Mouse (Mus musculus) cerebellum, adult 2 months (tissue): ENCODE data around the gene Bysl. TPM values are rescaled to one million over a fixed set of nuclear protein-coding genes. Genes with fewer than 3 reads are reported as not detected.

Source experiments
- DNase-seq, 2 experiments: peaks; one replicate each; pipeline ENCODE4 v3.0.0; 2021
- H3K27ac ChIP-seq: fragments of 200-500 bp; 2 replicates; pipeline ENCODE4 v1.5.1; 2012; ENCODE audit warnings: low read length, control low read depth, inconsistent platforms; ENCODE audit not compliant: insufficient read depth
- H3K27me3 ChIP-seq: fragments of 200-500 bp; 2 replicates; pipeline ENCODE4 v1.6.1; 2012; ENCODE audit warnings: inconsistent platforms, mild to moderate bottlenecking, low read length, moderate library complexity; ENCODE audit not compliant: control insufficient read depth, insufficient read depth
- H3K4me1 ChIP-seq: fragments of 200-500 bp; 2 replicates; pipeline ENCODE4 v1.6.1; 2011; ENCODE audit warnings: low read length; ENCODE audit not compliant: control insufficient read depth, insufficient read depth
- H3K4me3 ChIP-seq: fragments of 200-500 bp; replicated peaks from 2 replicates; pipeline ENCODE3; 2011; ENCODE audit warnings: mild to moderate bottlenecking, low read depth, low read length, control low read depth; ENCODE audit not compliant: insufficient read depth
- CTCF ChIP-seq: fragments of 200-500 bp; IDR thresholded peaks from 2 replicates; pipeline ENCODE4 v1.5.1; 2011; ENCODE audit warnings: low read depth, mild to moderate bottlenecking, control low read depth, low read length, moderate library complexity, borderline replicate concordance; ENCODE audit not compliant: insufficient read depth
- POLR2A ChIP-seq: fragments of 200-500 bp; IDR thresholded peaks from 2 replicates; pipeline ENCODE4 v1.6.1; 2011; ENCODE audit warnings: low read length, control low read depth, borderline replicate concordance; ENCODE audit not compliant: insufficient read depth
- WGBS: fragments of 180-500 bp; shearing (Covaris S2); methylation state at CpG from one replicate; pipeline ENCODE4 v1.1.7; 2018; 5-methylcytosine and 5-hydroxymethylcytosine counted together
- polyA plus RNA-seq: library from polyadenylated mRNA; depleted of rRNA; stranded (reverse); fragments of >200 nt; gene quantifications from 2 replicates; pipeline ENCODE4 v1.2.3, GENCODE M21; 2012

Gene Bysl
- polyA plus RNA-seq, 1 experiment, result 14.9 TPM

GRCm38 (mm10) chr17:47593854-47594182 lies 17.5 kb downstream of the Bysl start:
- no peak for DNase-seq
- TF ChIP-seq CTCF, result no peak
- H3K27me3 ChIP-seq, result no peaks in the 10 kb centered on the region
- WGBS, result under 1% methylated on average over 13 of the region's 13 CpGs
- H3K4me3 ChIP-seq, result peak overlapping the region; percentile 90
- peaks cover 12% of the 10 kb centered on the region for H3K4me1 ChIP-seq
- H3K27ac ChIP-seq, result no peak overlapping the region

GRCm38 (mm10) chr17:47593215-47593853 lies 18.0 kb downstream of the Bysl start:
- TF ChIP-seq CTCF (no peak), POLR2A (peak; percentile 55)
- Histone ChIP-seq H3K27ac (0 out of 2 replicates have a peak overlapping the region, but pooled peaks have one; percentile 39), H3K27me3 (no peaks in the 10 kb centered on the region), H3K4me3 (peak overlapping the region; percentile 90), H3K4me1 (peaks cover 12% of the 10 kb centered on the region)
- under 1% methylated on average over 61 of the region's 63 CpGs for WGBS
- peak; percentile 92 for DNase-seq

GRCm38 (mm10) chr17:47591073-47591472 lies 20.2 kb downstream of the Bysl start:
- 92% methylated on average over 3 of the region's 3 CpGs for WGBS
- Histone ChIP-seq H3K4me1 (peaks cover 5% of the 10 kb centered on the region; the same call in 1 of the 2 replicates), H3K27ac (no peak overlapping the region), H3K4me3 (no peak overlapping the region), H3K27me3 (no peaks in the 10 kb centered on the region)
- TF ChIP-seq POLR2A (no peak), CTCF (no peak)
- DNase-seq, result no peak

- Histone ChIP-seq H3K27ac (no peak overlapping the region), H3K4me1 (no peaks in the 10 kb centered on the region), H3K4me3 (no peak overlapping the region), H3K27me3 (no peaks in the 10 kb centered on the region)
- TF ChIP-seq CTCF (no peak), POLR2A (no peak)
- 83% methylated on average over 8 of the region's 8 CpGs for WGBS
- no peak for DNase-seq
These were observed 22.8 kb downstream of the Bysl start for GRCm38 (mm10) chr17:47588517-47588916.

- 87% methylated on average over 4 of the region's 4 CpGs for WGBS
- Histone ChIP-seq H3K27me3 (no peaks in the 10 kb centered on the region), H3K4me3 (no peak overlapping the region), H3K4me1 (no peaks in the 10 kb centered on the region), H3K27ac (no peak overlapping the region)
- TF ChIP-seq POLR2A, result no peak
- no peak for TF ChIP-seq CTCF
- DNase-seq, result no peak
These were observed 30.3 kb downstream of the Bysl start for GRCm38 (mm10) chr17:47580962-47581361.

GRCm38 (mm10) chr17:47578655-47579054 lies 32.6 kb downstream of the Bysl start:
- Histone ChIP-seq H3K4me1 (no peaks in the 10 kb centered on the region), H3K27me3 (no peaks in the 10 kb centered on the region), H3K27ac (no peak overlapping the region), H3K4me3 (no peak overlapping the region)
- 89% methylated on average over 6 of the region's 6 CpGs for WGBS
- DNase-seq, result no peak
- TF ChIP-seq POLR2A, result no peak
- no peak for TF ChIP-seq CTCF

- Histone ChIP-seq H3K27me3 (no peaks in the 10 kb centered on the region), H3K4me3 (no peak overlapping the region), H3K4me1 (no peaks in the 10 kb centered on the region), H3K27ac (no peak overlapping the region)
- 54% methylated on average over 11 of the region's 11 CpGs for WGBS
- TF ChIP-seq POLR2A (no peak), CTCF (no peak)
- DNase-seq, result no peak
These were observed 36.5 kb downstream of the Bysl start for GRCm38 (mm10) chr17:47574830-47575229.

GRCm38 (mm10) chr17:47574028-47574427 lies 37.3 kb downstream of the Bysl start:
- Histone ChIP-seq H3K27ac (no peak overlapping the region), H3K4me1 (no peaks in the 10 kb centered on the region), H3K27me3 (no peaks in the 10 kb centered on the region), H3K4me3 (no peak overlapping the region)
- no peak for DNase-seq
- TF ChIP-seq CTCF, result no peak
- TF ChIP-seq POLR2A, result no peak
- WGBS, result 81% methylated on average over 8 of the region's 8 CpGs
